Mouse (Mus musculus): ENCODE data around the gene Iqce. TPM values are rescaled to one million over a fixed set of nuclear protein-coding genes. Genes with fewer than 3 reads are reported as not detected.

Gene Iqce
- polyA plus RNA-seq (2015; fragmentation: Nextera tagmentation; extraction: Ambion mirVana) = 23.0 and 27.7 TPM in 2 replicates

DNA sequence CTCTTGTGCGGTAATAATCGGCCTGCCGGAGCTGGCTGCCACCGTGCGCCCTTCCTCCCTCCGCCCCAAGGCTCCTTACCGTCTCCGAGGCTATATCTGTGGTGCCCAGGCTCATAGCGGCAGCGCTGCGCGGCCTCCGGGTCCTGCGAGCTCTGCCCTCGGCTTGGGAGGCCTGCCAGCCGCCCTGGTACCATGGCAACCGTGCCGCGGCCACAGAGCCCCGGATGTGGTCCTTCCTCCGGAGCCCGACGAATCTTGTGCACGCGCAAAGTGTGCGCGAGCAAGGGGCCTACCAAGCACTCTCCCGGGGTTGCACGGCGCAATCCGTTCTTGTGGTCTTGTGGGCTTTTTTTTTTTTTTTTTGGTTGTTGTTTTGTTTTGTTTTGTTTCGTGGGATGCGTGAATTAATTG, at the start of gene Iqce:
Gene Iqce (minus strand): TSS at position 276 of the 411 bp plus-strand sequence.

DNA sequence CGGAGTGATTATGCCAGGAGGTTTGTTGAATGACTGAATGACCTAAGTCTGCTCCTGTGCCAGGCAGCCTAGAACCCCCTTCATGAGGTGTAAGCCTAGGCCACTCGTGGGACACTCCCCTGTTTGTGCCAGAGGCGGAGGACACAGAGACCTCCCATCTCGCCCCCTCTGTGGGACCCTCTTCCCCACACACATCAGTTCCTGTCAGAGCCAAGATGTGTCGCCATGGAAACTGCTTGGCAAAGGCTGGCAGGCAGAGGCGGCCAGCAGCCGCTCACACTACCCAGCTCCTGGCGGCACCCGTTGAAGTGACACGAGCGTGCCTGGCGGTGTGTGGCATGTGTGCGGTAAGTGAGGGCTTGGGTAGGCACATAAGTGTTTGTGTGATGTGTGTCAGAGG, 21.6 kb upstream of the Iqce start, which contains the start of gene Amz1:
Gene Amz1 (plus strand): TSS at position 306 of the 400 bp plus-strand sequence.

GRCm38 (mm10) chr5:140704378-140705251, 2.4 kb upstream of the Iqce start, which contains the start of gene Brat1:
Gene Brat1, plus strand, starts transcription at chr5:140705011.

DNA sequence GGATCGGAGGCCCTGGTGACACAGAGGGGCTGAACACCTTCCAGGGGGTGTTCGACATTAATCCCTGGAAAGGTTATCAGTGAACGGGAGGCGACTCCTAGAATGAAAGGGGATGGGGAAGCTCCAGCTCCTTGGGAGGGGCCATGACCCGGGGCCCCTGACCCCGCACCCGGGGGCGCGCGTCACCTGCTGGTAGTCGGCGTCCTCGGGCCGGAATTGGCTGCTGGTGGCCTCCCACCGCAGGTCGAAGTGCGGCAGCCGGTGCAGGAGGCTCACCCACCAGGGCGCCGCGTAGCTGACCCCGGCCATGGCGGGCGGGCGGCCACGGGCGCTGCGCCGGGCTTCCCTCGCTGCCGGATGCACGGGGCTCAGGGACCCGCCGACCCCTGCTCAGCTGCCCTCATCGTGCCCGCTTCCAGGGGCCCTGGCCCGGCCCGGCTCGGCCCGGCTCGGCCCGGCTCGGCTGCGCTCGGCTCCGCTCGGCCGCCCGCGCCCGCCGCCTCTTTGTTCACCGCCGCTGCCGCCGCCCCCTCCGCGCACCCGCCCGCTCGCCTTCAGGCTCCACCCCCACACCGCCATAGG, 53.6 kb downstream of the Iqce start, which contains the start of gene Ttyh3:
Gene Ttyh3 (minus strand): TSS at position 513 of the 582 bp plus-strand sequence.

Other genes starting within 250 kb of the Iqce start
- 28.3 and 30.1 TPM in 2 replicates for gene Chst12, start 196.8 kb downstream of the Iqce start, polyA plus RNA-seq (2015; fragmentation: Nextera tagmentation; extraction: Ambion mirVana)
- not detected in 2 replicates for gene Grifin, start 137.3 kb downstream of the Iqce start, polyA plus RNA-seq (2015; fragmentation: Nextera tagmentation; extraction: Ambion mirVana)
- 17.9 and 24.9 TPM in 2 replicates for gene Lfng, start 95.1 kb downstream of the Iqce start, polyA plus RNA-seq (2015; fragmentation: Nextera tagmentation; extraction: Ambion mirVana)
- 70.6 and 74.8 TPM in 2 replicates for gene Ttyh3, start 53.3 kb downstream of the Iqce start, polyA plus RNA-seq (2015; fragmentation: Nextera tagmentation; extraction: Ambion mirVana)
- 21.5 and 22.7 TPM in 2 replicates for gene Brat1, start 2.6 kb upstream of the Iqce start, polyA plus RNA-seq (2015; fragmentation: Nextera tagmentation; extraction: Ambion mirVana)
- gene Amz1, start 21.7 kb upstream of the Iqce start, polyA plus RNA-seq (2015; fragmentation: Nextera tagmentation; extraction: Ambion mirVana) = 9.1 and 9.2 TPM in 2 replicates
- 39.7 and 47.8 TPM in 2 replicates for gene Gna12, start 128.1 kb upstream of the Iqce start, polyA plus RNA-seq (2015; fragmentation: Nextera tagmentation; extraction: Ambion mirVana)

All from neural tube, postnatal 0 days (tissue).